Mouse (Mus musculus) heart, adult 2 months (tissue): ENCODE measurements at regions not wholly inside any gene's neighbourhood (a gene's known extent, or its start where the extent isn't known, plus 50 kb on each side); places are given as distances from the start of the nearest gene placed in this dataset.
A peak's percentile ranks its signal among the peaks of the same experiment; 100 is the strongest.

Source experiments
- DNase-seq, 2 experiments: peaks; one replicate each; pipeline ENCODE4 v3.0.0; 2021
- H3K27ac ChIP-seq: fragments of 200-600 bp; 2 replicates; pipeline ENCODE4 v1.8.1; 2022
- H3K27me3 ChIP-seq: fragments of 200-500 bp; 2 replicates; pipeline ENCODE4 v1.6.1; 2012; ENCODE audit warnings: mild to moderate bottlenecking, low read length, inconsistent platforms, mixed read lengths; ENCODE audit not compliant: control insufficient read depth, insufficient read depth
- H3K36me3 ChIP-seq: fragments of 200-500 bp; 2 replicates; pipeline ENCODE4 v1.6.1; 2012; ENCODE audit warnings: low read length, inconsistent platforms; ENCODE audit not compliant: control insufficient read depth, insufficient read depth
- H3K4me1 ChIP-seq: fragments of 200-500 bp; 2 replicates; pipeline ENCODE4 v1.6.1; 2011; ENCODE audit warnings: low read length; ENCODE audit not compliant: control insufficient read depth, insufficient read depth
- H3K4me3 ChIP-seq: fragments of 200-600 bp; 2 replicates; pipeline ENCODE4 v1.8.1; 2022
- H3K79me2 ChIP-seq: fragments of 200-500 bp; replicated peaks from 2 replicates; pipeline ENCODE4 v1.6.1; 2012; ENCODE audit warnings: mild to moderate bottlenecking, inconsistent platforms, low read length, moderate library complexity, mixed read lengths; ENCODE audit not compliant: control insufficient read depth, insufficient read depth
- H3K9ac ChIP-seq: fragments of 200-500 bp; 2 replicates; pipeline ENCODE4 v1.6.1; 2012; ENCODE audit warnings: low read depth, mild to moderate bottlenecking, control low read depth, inconsistent platforms, low read length, mixed read lengths
- CTCF ChIP-seq: fragments of 200-600 bp; IDR thresholded peaks from 2 replicates; pipeline ENCODE4 v1.8.1; 2022; ENCODE audit warnings: antibody characterized with exemption, mild to moderate bottlenecking, moderate library complexity
- EP300 ChIP-seq: fragments of 200-500 bp; IDR thresholded peaks from 2 replicates; pipeline ENCODE4 v1.6.1; 2011; ENCODE audit warnings: low read depth, low read length, control low read depth; ENCODE audit not compliant: insufficient read depth
- POLR2A ChIP-seq: fragments of 200-500 bp; IDR thresholded peaks from 2 replicates; pipeline ENCODE4 v1.6.1; 2011; ENCODE audit warnings: mild to moderate bottlenecking, low read depth, low read length, control low read depth; ENCODE audit not compliant: insufficient read depth
- WGBS: fragments of 180-500 bp; shearing (Covaris S2); methylation state at CpG from one replicate; pipeline ENCODE4 v1.1.7; 2018; 5-methylcytosine and 5-hydroxymethylcytosine counted together
- intact Hi-C: fragments of 180-260 bp; cut with DNase I; formaldehyde crosslinking; loops from one replicate; pipeline ENCODE4 v1.15.1; 2025

DNA sequence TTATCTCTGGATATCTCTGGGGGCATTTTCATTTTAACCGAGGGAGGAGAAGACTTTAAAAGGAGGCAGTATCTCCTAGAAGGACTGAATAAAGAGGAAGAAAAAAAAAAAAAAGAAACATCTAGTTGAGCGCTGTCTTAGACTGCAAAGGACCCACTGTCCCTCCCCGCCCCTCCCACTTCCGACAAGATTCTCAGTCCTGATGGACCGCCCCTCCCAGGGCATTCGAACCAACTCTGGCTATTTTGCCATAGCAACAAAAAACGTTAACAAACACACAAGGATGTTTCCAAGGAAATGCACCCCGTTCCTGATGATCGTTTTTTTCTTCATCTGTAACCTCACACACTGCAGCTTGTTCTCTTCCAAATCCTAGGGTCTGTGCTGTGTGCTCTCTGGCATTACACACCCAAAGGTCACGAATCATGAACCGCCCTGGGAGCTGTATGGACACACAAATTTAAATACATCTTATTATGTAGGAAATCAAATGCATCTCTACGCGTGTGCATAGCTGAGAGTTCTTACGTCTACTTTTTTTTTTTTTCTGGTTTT is 75.8 kb downstream of the Rnd3 start:
- 37% methylated on average over 14 of the region's 14 CpGs for WGBS
- Histone ChIP-seq H3K4me1 (no peaks in the 10 kb centered on the region; the same call in 1 of the 2 replicates), H3K9ac (no peak overlapping the region)

DNA sequence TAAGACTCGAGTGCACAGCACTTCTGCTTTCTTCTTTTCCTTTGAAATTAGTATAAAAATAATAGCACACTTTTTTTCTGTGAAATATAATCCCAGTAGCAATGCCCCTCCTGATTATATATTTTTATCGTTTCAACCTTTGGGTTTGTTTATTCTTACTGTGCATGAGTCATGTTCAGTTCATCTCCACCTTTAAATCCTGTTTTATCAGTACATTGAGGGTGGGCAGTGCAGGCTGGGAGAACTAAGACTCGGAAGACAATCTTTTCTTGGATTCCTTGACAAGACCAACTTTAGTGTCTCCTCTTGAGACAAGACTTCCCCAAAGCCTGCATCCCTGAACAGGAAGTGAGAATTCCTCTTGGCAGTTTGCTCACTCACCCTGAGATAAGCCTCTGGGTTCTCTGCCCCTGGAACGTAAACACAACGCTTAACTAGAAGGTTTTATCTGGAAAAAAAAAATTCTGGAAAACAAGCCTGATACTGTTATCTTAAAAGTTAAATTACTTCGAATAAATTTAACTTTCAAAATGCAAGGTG is 76.5 kb downstream of the Rnd3 start:
- H3K27me3 ChIP-seq = no peaks in the 10 kb centered on the region
- H3K36me3 ChIP-seq = no peaks in the 10 kb centered on the region
- intact Hi-C loops = no loop called here
- H3K27ac ChIP-seq = no peak overlapping the region
- 16% methylated on average over 6 of the region's 6 CpGs for WGBS
- no peak for DNase-seq
- H3K4me3 ChIP-seq = no peak overlapping the region
- H3K9ac ChIP-seq = no peak overlapping the region
- TF ChIP-seq CTCF (no peak), POLR2A (no peak), EP300 (no peak)
- no peaks in the 10 kb centered on the region for H3K79me2 ChIP-seq
- no peaks in the 10 kb centered on the region; the same call in 1 of the 2 replicates for H3K4me1 ChIP-seq

More for the DNA sequence above, 75.8 kb downstream of the Rnd3 start:
- no peaks in the 10 kb centered on the region for H3K79me2 ChIP-seq
- DNase-seq = peak in 1 of 2 experiments; percentile 21
- intact Hi-C loops = no loop called here
- no peaks in the 10 kb centered on the region for H3K27me3 ChIP-seq
- H3K36me3 ChIP-seq = no peaks in the 10 kb centered on the region
- TF ChIP-seq EP300 = no peak
- no peak for TF ChIP-seq POLR2A
- no peak overlapping the region for H3K4me3 ChIP-seq
- no peak overlapping the region for H3K27ac ChIP-seq

DNA sequence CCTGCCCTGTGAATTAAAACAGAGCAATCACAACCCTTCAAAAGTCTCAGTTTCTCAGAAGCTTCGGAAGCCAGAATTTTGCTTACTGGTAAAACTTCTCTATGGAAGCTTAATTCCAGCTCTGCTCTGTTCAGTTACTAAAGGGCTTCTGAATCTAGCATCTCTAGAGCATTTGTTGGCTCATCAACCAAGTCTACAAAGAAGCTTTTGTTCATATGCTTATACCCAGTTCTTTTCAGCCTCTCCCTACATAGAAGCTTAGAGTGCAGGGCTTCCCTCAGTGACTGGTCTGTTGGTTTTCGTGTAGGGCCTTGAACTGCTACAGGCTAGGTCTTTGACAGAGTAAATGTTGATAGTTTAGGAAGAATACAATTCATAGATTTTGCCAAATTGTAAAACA is 78.0 kb downstream of the Rnd3 start:
- 93% methylated on average over 2 of the region's 2 CpGs for WGBS
- intact Hi-C loops = no loop called here

DNA sequence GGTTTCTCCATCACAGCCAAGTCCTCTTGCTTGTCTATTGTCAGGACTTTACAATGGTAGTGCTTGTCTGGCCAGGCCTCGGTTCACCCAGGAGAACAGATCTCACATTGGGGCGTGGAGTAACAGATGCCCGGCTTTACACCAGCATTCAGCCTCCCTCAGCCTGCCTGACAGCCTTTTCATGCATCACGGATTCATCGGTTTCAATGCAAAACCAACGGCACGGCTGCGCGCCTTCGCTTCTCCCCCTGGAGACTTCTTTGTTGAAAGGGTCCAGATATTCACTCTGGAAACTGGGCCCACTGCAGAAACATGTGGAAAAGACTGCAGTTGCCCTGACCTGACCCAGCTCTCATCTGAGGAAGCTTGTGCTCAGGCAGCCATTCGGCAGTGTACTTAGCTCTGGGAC is 82.5 kb downstream of the Rnd3 start:
- intact Hi-C loops = no loop called here
- TF ChIP-seq CTCF (no peak), POLR2A (no peak), EP300 (no peak)
- Histone ChIP-seq H3K36me3 (no peaks in the 10 kb centered on the region), H3K27me3 (no peaks in the 10 kb centered on the region), H3K79me2 (no peaks in the 10 kb centered on the region), H3K4me1 (no peaks in the 10 kb centered on the region), H3K9ac (no peak overlapping the region), H3K27ac (no peak overlapping the region), H3K4me3 (no peak overlapping the region)
- WGBS = 74% methylated on average over 11 of the region's 11 CpGs
- no peak for DNase-seq

More for the DNA sequence above, 78.0 kb downstream of the Rnd3 start:
- Histone ChIP-seq H3K4me3 (no peak overlapping the region), H3K36me3 (no peaks in the 10 kb centered on the region), H3K79me2 (no peaks in the 10 kb centered on the region), H3K27me3 (no peaks in the 10 kb centered on the region), H3K27ac (no peak overlapping the region), H3K4me1 (no peaks in the 10 kb centered on the region; the same call in 1 of the 2 replicates), H3K9ac (no peak overlapping the region)
- no peak for TF ChIP-seq EP300
- TF ChIP-seq CTCF = no peak
- TF ChIP-seq POLR2A = no peak
- no peak for DNase-seq

DNA sequence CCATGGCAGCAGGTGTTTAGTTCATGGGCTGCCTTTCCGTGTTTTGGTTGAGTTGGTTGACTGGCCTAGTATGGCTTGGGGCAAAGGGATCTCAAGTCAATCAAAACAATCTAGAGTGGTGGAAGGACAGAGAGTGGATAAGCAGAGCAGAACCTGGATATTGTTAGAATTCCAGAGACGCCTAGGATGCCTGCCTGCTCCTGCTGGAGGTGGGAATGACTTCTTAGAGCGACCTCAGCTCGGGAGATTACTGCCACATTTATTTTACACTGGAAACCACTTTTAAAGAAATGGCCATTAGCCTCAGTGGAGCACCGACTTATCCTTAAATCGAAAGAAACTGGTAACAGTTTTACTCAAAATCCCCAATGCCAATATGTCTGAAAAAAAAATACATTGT is 83.1 kb downstream of the Rnd3 start:
- no peaks in the 10 kb centered on the region for H3K79me2 ChIP-seq
- TF ChIP-seq CTCF (no peak), EP300 (no peak), POLR2A (no peak)
- WGBS = 78% methylated on average over 6 of the region's 6 CpGs
- intact Hi-C loops = no loop called here
- H3K27me3 ChIP-seq = no peaks in the 10 kb centered on the region
- no peaks in the 10 kb centered on the region for H3K36me3 ChIP-seq
- H3K27ac ChIP-seq = no peak overlapping the region
- DNase-seq = no peak
- no peak overlapping the region for H3K4me3 ChIP-seq
- no peak overlapping the region for H3K9ac ChIP-seq
- no peaks in the 10 kb centered on the region for H3K4me1 ChIP-seq

DNA sequence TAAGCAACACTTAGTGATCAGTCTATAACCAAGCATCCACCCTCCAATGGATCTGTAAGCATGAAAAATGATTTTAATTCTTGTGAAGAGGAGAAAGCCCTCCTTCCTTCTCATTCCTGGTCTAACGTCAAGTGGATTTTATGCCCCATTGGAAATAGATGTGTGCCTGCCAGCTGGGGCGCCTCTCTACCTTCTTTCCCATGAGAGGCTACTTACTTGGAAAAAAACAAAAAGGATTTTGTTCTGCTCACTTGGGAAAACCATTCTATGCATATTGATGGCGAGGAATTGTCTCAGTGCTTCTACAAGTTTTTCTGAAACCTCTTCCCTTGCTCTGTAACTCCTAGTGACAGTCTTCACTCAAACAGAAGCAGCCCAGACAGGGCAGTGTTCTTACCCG is 84.1 kb downstream of the Rnd3 start:
- H3K4me1 ChIP-seq = no peaks in the 10 kb centered on the region
- H3K36me3 ChIP-seq = no peaks in the 10 kb centered on the region
- no peak for DNase-seq
- intact Hi-C loops = no loop called here
- no peaks in the 10 kb centered on the region for H3K79me2 ChIP-seq
- H3K27me3 ChIP-seq = no peaks in the 10 kb centered on the region
- 91% methylated on average over 4 of the region's 4 CpGs for WGBS
- H3K4me3 ChIP-seq = no peak overlapping the region
- no peak for TF ChIP-seq CTCF
- no peak for TF ChIP-seq EP300
- TF ChIP-seq POLR2A = no peak
- H3K27ac ChIP-seq = no peak overlapping the region
- no peak overlapping the region for H3K9ac ChIP-seq
